Mouse (Mus musculus) left cerebral cortex, postnatal 36 days (tissue): ENCODE results near the gene Fshb. TPM values are rescaled to one million over a fixed set of nuclear protein-coding genes. Genes with fewer than 3 reads are reported as not detected.

Source experiments
- DNase-seq, 2 experiments: peaks; one replicate each; pipeline ENCODE4 v3.0.0; 2021 to 2022; ENCODE audit warnings: low spot score in 2 of 2, mixed read lengths in 1 of 2
- intact Hi-C: fragments of 180-260 bp; cut with DNase I; formaldehyde crosslinking; loops from one replicate; pipeline ENCODE4 v1.15.1; 2025
- total RNA-seq, 2 experiments: library from RNA; stranded (reverse); gene quantifications; 2 replicates each; pipeline ENCODE4 v1.2.3; 2021

Fshb gene
- not detected for total RNA-seq

GRCm38 (mm10) chr2:107059556-107059955, at the start of gene Fshb:
TSS of gene Fshb (minus strand) at chr2:107059656.
- DNase-seq, result no peak
- intact Hi-C loops, result no loop called here

- intact Hi-C loops, result no loop called here
- no peak for DNase-seq
Measured at GRCm38 (mm10) chr2:107084256-107084655, 24.8 kb upstream of the Fshb start.

GRCm38 (mm10) chr2:107083071-107083885, 23.8 kb upstream of the Fshb start:
- DNase-seq, result peak; percentile 7 to 10

GRCm38 (mm10) chr2:107063260-107063659, 3.8 kb upstream of the Fshb start:
- DNase-seq, result no peak
- intact Hi-C loops, result no loop called here

More at GRCm38 (mm10) chr2:107083071-107083885, 23.8 kb upstream of the Fshb start:
- intact Hi-C loops, result no loop called here

GRCm38 (mm10) chr2:107045955-107046354, 13.5 kb downstream of the Fshb start:
- no peak for DNase-seq
- intact Hi-C loops, result no loop called here

GRCm38 (mm10) chr2:107040816-107041215, 18.6 kb downstream of the Fshb start:
- DNase-seq, result no peak
- intact Hi-C loops, result no loop called here

- intact Hi-C loops, result no loop called here
- DNase-seq, result no peak
Measured at GRCm38 (mm10) chr2:107035980-107036379, 23.5 kb downstream of the Fshb start.

- DNase-seq, result no peak
- intact Hi-C loops, result no loop called here
Measured at GRCm38 (mm10) chr2:107024694-107025093, 34.8 kb downstream of the Fshb start.

- intact Hi-C loops, result no loop called here
Measured at GRCm38 (mm10) chr2:107022713-107023112, 36.7 kb downstream of the Fshb start.

GRCm38 (mm10) chr2:107019331-107019730, 40.1 kb downstream of the Fshb start:
- intact Hi-C loops, result no loop called here
- no peak for DNase-seq

More at GRCm38 (mm10) chr2:107022713-107023112, 36.7 kb downstream of the Fshb start:
- DNase-seq, result no peak

GRCm38 (mm10) chr2:107013161-107013560, 46.3 kb downstream of the Fshb start:
- intact Hi-C loops, result no loop called here
- DNase-seq, result no peak

- intact Hi-C loops, result no loop called here
- no peak for DNase-seq
Measured at GRCm38 (mm10) chr2:107012318-107012717, 47.1 kb downstream of the Fshb start.

GRCm38 (mm10) chr2:107010160-107010559, 49.3 kb downstream of the Fshb start:
- intact Hi-C loops, result no loop called here
- no peak for DNase-seq

- DNase-seq, result no peak
- intact Hi-C loops, result no loop called here
Measured at GRCm38 (mm10) chr2:107006378-107006777, 53.1 kb downstream of the Fshb start.

Other genes starting within 250 kb of the Fshb start
- 10 to 100 TPM; 34.7 to 45.8 TPM for gene Arl14ep, start 85.2 kb downstream of the Fshb start, total RNA-seq
- 10 to 100 TPM; 31.7 to 33.5 TPM for gene Kcna4, start 231.0 kb upstream of the Fshb start, total RNA-seq